Mouse (Mus musculus) olfactory bulb, adult 2 months (tissue): ENCODE results near the gene Rad17. TPM values are rescaled to one million over a fixed set of nuclear protein-coding genes. Genes with fewer than 3 reads are reported as not detected.

ENCODE experiments used
- H3K27ac ChIP-seq: fragments of 200-500 bp; 2 replicates; pipeline ENCODE4 v1.5.1; 2012; ENCODE audit warnings: low read depth, low read length; ENCODE audit not compliant: insufficient read depth
- H3K4me1 ChIP-seq: fragments of 200-500 bp; 2 replicates; pipeline ENCODE4 v1.6.1; 2012; ENCODE audit warnings: low read length; ENCODE audit not compliant: control insufficient read depth, insufficient read depth
- H3K4me3 ChIP-seq: fragments of 200-500 bp; 2 replicates; pipeline ENCODE4 v1.5.1; 2012; ENCODE audit warnings: mild to moderate bottlenecking, low read depth, low read length, moderate library complexity; ENCODE audit not compliant: insufficient read depth
- CTCF ChIP-seq: fragments of 200-500 bp; IDR thresholded peaks from 2 replicates; pipeline ENCODE4 v1.5.1; 2012; ENCODE audit warnings: low read depth, mild to moderate bottlenecking, low read length, moderate library complexity; ENCODE audit not compliant: insufficient read depth
- POLR2A ChIP-seq: fragments of 200-500 bp; IDR thresholded peaks from 2 replicates; pipeline ENCODE4 v1.6.1; 2012; ENCODE audit warnings: mild to moderate bottlenecking, low read depth, low read length, moderate library complexity; ENCODE audit not compliant: insufficient read depth
- WGBS: fragments of 180-500 bp; shearing (Covaris S2); methylation state at CpG from one replicate; pipeline ENCODE4 v1.1.7; 2018; 5-methylcytosine and 5-hydroxymethylcytosine counted together
- polyA plus RNA-seq: library from polyadenylated mRNA; stranded (reverse); fragments of >200 nt; gene quantifications from 2 replicates; pipeline ENCODE4 v1.2.4, GENCODE M21; 2012; ENCODE audit warnings: low replicate concordance; ENCODE audit not compliant: missing spikeins, insufficient read depth, insufficient read length

Gene Rad17
- polyA plus RNA-seq, 1 experiment, result not detected

GRCm38 (mm10) chr13:100581701-100582100 is 69.2 kb downstream of the Rad17 start:
- TF ChIP-seq CTCF (no peak), POLR2A (no peak)
- no peak overlapping the region for H3K4me3 ChIP-seq
- WGBS, result 31% methylated on average over 3 of the region's 3 CpGs

GRCm38 (mm10) chr13:100579951-100580350 is 70.9 kb downstream of the Rad17 start:
- no peak overlapping the region for H3K4me3 ChIP-seq
- no peaks in the 10 kb centered on the region for H3K4me1 ChIP-seq
- TF ChIP-seq CTCF (no peak), POLR2A (no peak)
- H3K27ac ChIP-seq, result no peak overlapping the region

More at GRCm38 (mm10) chr13:100581701-100582100, 69.2 kb downstream of the Rad17 start:
- Histone ChIP-seq H3K27ac (no peak overlapping the region), H3K4me1 (no peaks in the 10 kb centered on the region)

GRCm38 (mm10) chr13:100579220-100579619 is 71.6 kb downstream of the Rad17 start:
- WGBS, result 60% methylated on average over 3 of the region's 3 CpGs
- no peak overlapping the region for H3K27ac ChIP-seq
- no peak overlapping the region for H3K4me3 ChIP-seq
- TF ChIP-seq CTCF (no peak), POLR2A (no peak)
- H3K4me1 ChIP-seq, result no peaks in the 10 kb centered on the region

- TF ChIP-seq POLR2A, result no peak
- no peak for TF ChIP-seq CTCF
- Histone ChIP-seq H3K4me1 (no peaks in the 10 kb centered on the region), H3K4me3 (no peak overlapping the region), H3K27ac (no peak overlapping the region)
- 88% methylated on average over 2 of the region's 2 CpGs for WGBS
Measured at GRCm38 (mm10) chr13:100575950-100576349, 74.9 kb downstream of the Rad17 start.

- H3K4me3 ChIP-seq, result no peak overlapping the region
- H3K4me1 ChIP-seq, result no peaks in the 10 kb centered on the region
- WGBS, result 84% methylated on average over 2 of the region's 2 CpGs
- TF ChIP-seq CTCF (no peak), POLR2A (no peak)
- H3K27ac ChIP-seq, result no peak overlapping the region
Measured at GRCm38 (mm10) chr13:100570713-100571112, 80.1 kb downstream of the Rad17 start.

- no peak for TF ChIP-seq CTCF
- TF ChIP-seq POLR2A, result no peak
- 92% methylated on average over 1 of the region's 1 CpGs for WGBS
- Histone ChIP-seq H3K4me1 (no peaks in the 10 kb centered on the region), H3K4me3 (no peak overlapping the region), H3K27ac (no peak overlapping the region)
Measured at GRCm38 (mm10) chr13:100568359-100568758, 82.5 kb downstream of the Rad17 start.

Other genes starting within 250 kb of the Rad17 start
- not detected in 2 replicates for gene Naip1, start 198.2 kb downstream of the Rad17 start, polyA plus RNA-seq
- gene Gtf2h2, start 158.5 kb downstream of the Rad17 start, polyA plus RNA-seq, result not detected in 2 replicates
- gene Ocln, start 98.3 kb downstream of the Rad17 start, polyA plus RNA-seq, result not detected in 2 replicates
- gene Marveld2, start 34.1 kb downstream of the Rad17 start, polyA plus RNA-seq, result not detected in 2 replicates
- not detected in 2 replicates for gene Ak6, start 72 bp downstream of the Rad17 start, polyA plus RNA-seq
- not detected in 2 replicates for gene Taf9, start 528 bp upstream of the Rad17 start, polyA plus RNA-seq
- not detected in 2 replicates for gene Ccdc125, start 18.7 kb upstream of the Rad17 start, polyA plus RNA-seq
- gene Cdk7, start 79.9 kb upstream of the Rad17 start, polyA plus RNA-seq, result not detected in 2 replicates
- gene Mrps36, start 93.6 kb upstream of the Rad17 start, polyA plus RNA-seq, result not detected in 2 replicates
- not detected in 2 replicates for gene Cenph, start 124.8 kb upstream of the Rad17 start, polyA plus RNA-seq
- not detected in 2 replicates for gene Ccnb1, start 135.5 kb upstream of the Rad17 start, polyA plus RNA-seq
- gene Slc30a5, start 182.4 kb upstream of the Rad17 start, polyA plus RNA-seq, result not detected in 2 replicates